Mouse (Mus musculus): ENCODE measurements at regions not wholly inside any gene's neighbourhood (a gene's known extent, or its start where the extent isn't known, plus 50 kb on each side); places are given as distances from the start of the nearest gene placed in this dataset.

DNA sequence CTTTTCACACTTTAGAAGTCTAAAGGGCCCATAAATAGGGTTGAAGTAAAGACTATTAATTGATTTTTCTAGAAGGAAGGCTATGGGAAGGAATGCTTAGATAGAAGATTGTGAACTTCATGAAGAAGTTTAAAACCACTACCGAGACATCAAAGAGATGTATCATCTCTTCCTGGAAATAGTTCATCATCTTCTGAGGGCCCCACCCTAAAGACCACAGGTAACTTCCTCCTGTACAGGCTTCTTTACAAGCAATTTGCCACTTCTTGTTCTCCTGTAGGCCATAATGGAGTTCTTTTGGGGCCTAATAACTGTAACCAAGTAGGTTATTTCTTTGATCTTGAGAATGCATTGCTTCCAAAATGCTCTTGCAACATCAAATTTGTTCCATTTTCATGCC, 485.8 kb upstream of the A1bg start:
- TF ChIP-seq CTCF (IDR thresholded peaks at IDR 0.05; ENCODE audit: low read depth) (no peak), EP300 (IDR thresholded peaks at IDR 0.05; ENCODE audit: low read depth) (no peak)

Measured in heart, postnatal 0 days (tissue).